Mouse (Mus musculus) left cerebral cortex, postnatal 10 days (tissue): ENCODE results near the gene Ptpn6. TPM values are rescaled to one million over a fixed set of nuclear protein-coding genes. Genes with fewer than 3 reads are reported as not detected.
"Not testable (repeated sequence)": the region's sequence is repeated elsewhere in the genome, so short reads cannot be mapped to it uniquely, and the experiment has no call there.

Experiments used
- DNase-seq, 2 experiments: peaks; one replicate each; pipeline ENCODE4 v3.0.0; 2021 to 2022; ENCODE audit warnings: low spot score in 2 of 2, mixed read lengths in 1 of 2; ENCODE audit errors: extremely low spot score in 1 of 2
- intact Hi-C: fragments of 180-260 bp; cut with DNase I; formaldehyde crosslinking; loops from one replicate; pipeline ENCODE4 v1.15.1; 2025
- total RNA-seq, 2 experiments: library from RNA; stranded (reverse); gene quantifications; 2 replicates each; pipeline ENCODE4 v1.2.3; 2021

The Ptpn6 gene
- total RNA-seq, 2 experiments from 2014 or later = 3.4 to 4.7 TPM

- intact Hi-C loops = no loop called here
- no peak for DNase-seq
Observed at GRCm38 (mm10) chr6:124708289-124708889, 30.1 kb downstream of the Ptpn6 start.

GRCm38 (mm10) chr6:124706061-124706627 lies 32.4 kb downstream of the Ptpn6 start:
- no peak for DNase-seq
- intact Hi-C loops = no loop called here

GRCm38 (mm10) chr6:124704417-124704816 lies 34.1 kb downstream of the Ptpn6 start:
- DNase-seq = no peak
- intact Hi-C loops = no loop called here

- DNase-seq = no peak
- intact Hi-C loops = no loop called here
Observed at GRCm38 (mm10) chr6:124703789-124704188, 34.7 kb downstream of the Ptpn6 start.

GRCm38 (mm10) chr6:124702784-124703103 lies 35.8 kb downstream of the Ptpn6 start:
- intact Hi-C loops = no loop called here
- DNase-seq = peak; percentile 58 to 74

GRCm38 (mm10) chr6:124702102-124702783 lies 36.3 kb downstream of the Ptpn6 start:
- intact Hi-C loops = no loop called here

GRCm38 (mm10) chr6:124701338-124701737 lies 37.2 kb downstream of the Ptpn6 start:
- DNase-seq = no peak
- intact Hi-C loops = no loop called here

More at GRCm38 (mm10) chr6:124702102-124702783, 36.3 kb downstream of the Ptpn6 start:
- no peak for DNase-seq

GRCm38 (mm10) chr6:124699962-124700610 lies 38.4 kb downstream of the Ptpn6 start:
- intact Hi-C loops = no loop called here
- DNase-seq = peak in 1 of 2 experiments; percentile 49

- intact Hi-C loops = no loop called here
- no peak for DNase-seq
Observed at GRCm38 (mm10) chr6:124699366-124699765, 39.1 kb downstream of the Ptpn6 start.

GRCm38 (mm10) chr6:124698751-124699150 lies 39.8 kb downstream of the Ptpn6 start:
- intact Hi-C loops = no loop called here
- no peak for DNase-seq

GRCm38 (mm10) chr6:124696441-124697150 lies 41.9 kb downstream of the Ptpn6 start:
- no peak for DNase-seq
- intact Hi-C loops = no loop called here

- intact Hi-C loops = no loop called here
Observed at GRCm38 (mm10) chr6:124694166-124694955, 44.2 kb downstream of the Ptpn6 start.

GRCm38 (mm10) chr6:124693243-124693981 lies 45.1 kb downstream of the Ptpn6 start:
- intact Hi-C loops = no loop called here
- no peak for DNase-seq

More at GRCm38 (mm10) chr6:124694166-124694955, 44.2 kb downstream of the Ptpn6 start:
- DNase-seq = peak; percentile 63 to 76

GRCm38 (mm10) chr6:124690517-124690916 lies 48.0 kb downstream of the Ptpn6 start:
- intact Hi-C loops = no loop called here
- DNase-seq = no peak

GRCm38 (mm10) chr6:124689011-124689410 lies 49.5 kb downstream of the Ptpn6 start:
- intact Hi-C loops = no loop called here
- DNase-seq = no peak

GRCm38 (mm10) chr6:124688151-124688758 lies 50.3 kb downstream of the Ptpn6 start:
- intact Hi-C loops = no loop called here
- no peak for DNase-seq

GRCm38 (mm10) chr6:124686644-124687043 lies 51.9 kb downstream of the Ptpn6 start:
- DNase-seq, intact Hi-C loops: not testable (repeated sequence)
